Mouse (Mus musculus) embryonic facial prominence, embryonic 10.5 days (tissue): Measurements from ENCODE around the gene Dpp6. TPM values are rescaled to one million over a fixed set of nuclear protein-coding genes. Genes with fewer than 3 reads are reported as not detected.

Source experiments
- DNase-seq: peaks from one replicate; pipeline ENCODE4 v3.0.0-alpha.2; 2017; ENCODE audit warnings: low spot score
- H3K27ac ChIP-seq: fragments of 300-500 bp; sonication (generic); replicated peaks from 2 replicates; pipeline ENCODE4 v1.5.1; 2016; ENCODE audit warnings: mild to moderate bottlenecking
- H3K27me3 ChIP-seq: fragments of 300-500 bp; sonication (generic); replicated peaks from 2 replicates; pipeline ENCODE4 v1.6.1; 2016; ENCODE audit warnings: low read depth, mild to moderate bottlenecking; ENCODE audit not compliant: poor library complexity, severe bottlenecking
- H3K36me3 ChIP-seq: fragments of 300-500 bp; sonication (generic); replicated peaks from 2 replicates; pipeline ENCODE4 v1.6.1; 2016; ENCODE audit warnings: mild to moderate bottlenecking, moderate library complexity
- H3K4me1 ChIP-seq: fragments of 300-500 bp; sonication (generic); 2 replicates; pipeline ENCODE4 v1.6.1; 2016
- H3K4me3 ChIP-seq: fragments of 300-500 bp; sonication (generic); 2 replicates; pipeline ENCODE4 v1.5.1; 2016; ENCODE audit warnings: mild to moderate bottlenecking, moderate library complexity
- H3K9me3 ChIP-seq: fragments of 300-500 bp; sonication (generic); 2 replicates; pipeline ENCODE4 v1.6.1; 2016; ENCODE audit warnings: mild to moderate bottlenecking
- WGBS: fragments of 180-500 bp; shearing (Covaris S2); methylation state at CpG from one replicate; pipeline ENCODE4 v1.1.7; 2016; 5-methylcytosine and 5-hydroxymethylcytosine counted together
- polyA plus RNA-seq: library from polyadenylated mRNA; unstranded; fragments of >200 nt; fragmentation: Nextera tagmentation; extraction: Ambion mirVana; gene quantifications from 2 replicates; pipeline ENCODE4 v1.2.1, GENCODE M21; 2016

The Dpp6 gene
- polyA plus RNA-seq, 1 experiment from 2014 or later = 2.4 TPM

DNA sequence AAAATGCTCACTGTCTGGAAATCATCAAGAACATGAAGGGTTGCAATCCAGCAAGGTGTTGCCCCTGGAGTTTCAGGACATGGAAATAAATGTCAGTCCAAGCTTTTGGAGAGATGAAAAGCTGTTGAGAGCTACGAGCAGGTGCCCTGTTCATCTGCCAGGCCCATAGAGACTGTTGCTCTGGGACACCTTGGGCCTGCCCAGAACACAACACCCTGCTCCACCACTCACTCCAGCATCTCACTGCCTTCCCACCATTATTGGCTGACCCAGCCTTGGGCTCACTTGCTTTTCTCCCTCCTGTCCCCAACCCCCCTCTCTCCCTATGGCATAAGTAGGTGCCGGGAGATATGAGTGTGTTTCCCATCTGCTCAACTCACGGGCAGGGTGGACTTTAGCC, 162.8 kb downstream of the Dpp6 start:
- Histone ChIP-seq H3K27ac (no peak overlapping the region), H3K4me1 (peaks cover 1% of the 10 kb centered on the region; the same call in 1 of the 2 replicates), H3K9me3 (no peaks in the 10 kb centered on the region), H3K36me3 (no peaks in the 10 kb centered on the region), H3K4me3 (no peak overlapping the region), H3K27me3 (no peaks in the 10 kb centered on the region)
- DNase-seq = no peak
- WGBS = 84% methylated on average over 3 of the region's 3 CpGs

DNA sequence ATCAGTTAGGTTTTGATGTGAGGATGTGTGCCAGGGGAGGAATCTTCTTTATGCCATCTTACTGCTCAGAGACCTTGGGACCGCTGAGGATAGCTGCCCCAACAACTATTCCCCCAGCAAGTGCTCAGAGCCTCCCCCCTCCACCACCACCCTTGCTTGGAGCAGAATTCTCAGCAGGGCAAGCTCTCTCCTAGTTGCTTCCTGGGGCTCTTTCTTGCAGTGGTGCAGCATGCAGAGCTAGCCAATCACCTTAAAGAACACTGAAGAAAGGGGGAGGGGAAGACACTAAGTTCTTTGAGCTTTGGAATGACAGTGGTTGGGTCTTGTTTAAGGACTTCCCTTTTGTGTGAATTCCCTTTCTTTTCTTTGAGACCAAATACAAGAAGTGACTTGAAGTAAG, 168.1 kb downstream of the Dpp6 start:
- WGBS = 10% methylated on average over 1 of the region's 1 CpGs
- H3K36me3 ChIP-seq = no peaks in the 10 kb centered on the region
- H3K4me1 ChIP-seq = peaks cover 8% of the 10 kb centered on the region
- H3K27me3 ChIP-seq = no peaks in the 10 kb centered on the region
- no peak for DNase-seq
- H3K27ac ChIP-seq = no peak overlapping the region
- H3K9me3 ChIP-seq = no peaks in the 10 kb centered on the region
- H3K4me3 ChIP-seq = no peak overlapping the region

DNA sequence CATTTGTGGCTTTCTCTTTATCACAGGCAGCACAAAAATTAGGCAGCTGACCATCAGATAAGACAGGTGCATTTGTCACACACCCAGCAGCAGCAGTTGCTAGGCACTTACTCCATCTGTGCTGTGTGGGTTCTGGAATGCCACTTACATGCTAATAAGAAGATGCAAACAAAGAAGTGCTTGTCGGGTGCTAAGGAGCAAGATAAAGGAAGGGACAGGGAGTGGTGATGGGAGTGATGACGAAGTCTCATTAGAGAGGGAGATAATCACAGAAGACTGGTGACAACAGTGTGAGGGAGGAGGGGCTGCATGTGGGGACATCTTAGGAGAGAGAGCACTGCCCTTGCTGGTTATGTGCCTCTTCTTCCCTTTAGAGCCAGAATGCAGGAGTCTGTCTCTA, 174.6 kb downstream of the Dpp6 start:
- no peaks in the 10 kb centered on the region for H3K27me3 ChIP-seq
- H3K4me1 ChIP-seq = peaks cover 6% of the 10 kb centered on the region
- WGBS = 24% methylated on average over 2 of the region's 2 CpGs
- H3K4me3 ChIP-seq = no peak overlapping the region
- no peaks in the 10 kb centered on the region for H3K9me3 ChIP-seq
- DNase-seq = peak; percentile 8
- H3K27ac ChIP-seq = no peak overlapping the region
- no peaks in the 10 kb centered on the region for H3K36me3 ChIP-seq

DNA sequence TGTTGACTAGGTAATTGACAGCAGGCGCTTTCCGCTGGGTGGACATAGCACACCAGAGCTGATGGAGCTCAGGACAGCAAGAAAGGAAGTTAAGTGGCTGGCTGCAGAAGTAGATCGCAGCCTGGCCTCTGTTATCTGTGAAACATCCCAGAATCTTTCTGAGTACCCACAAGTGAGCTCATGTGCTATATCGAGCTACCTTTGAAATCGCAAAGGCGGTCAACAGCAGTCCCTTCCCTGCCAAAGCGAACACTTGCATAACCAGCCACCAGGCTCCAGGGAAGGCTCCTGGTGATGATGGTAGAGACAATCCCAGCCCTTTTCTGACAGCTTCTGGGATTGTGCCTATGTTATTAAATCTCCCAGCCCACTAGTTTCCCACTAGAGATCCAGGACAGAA, 186.5 kb downstream of the Dpp6 start:
- DNase-seq = no peak
- Histone ChIP-seq H3K4me3 (no peak overlapping the region), H3K27ac (no peak overlapping the region), H3K27me3 (no peaks in the 10 kb centered on the region), H3K9me3 (no peaks in the 10 kb centered on the region), H3K36me3 (no peaks in the 10 kb centered on the region), H3K4me1 (no peaks in the 10 kb centered on the region)
- whole genome bisulfite sequencing = 93% methylated on average over 7 of the region's 7 CpGs

DNA sequence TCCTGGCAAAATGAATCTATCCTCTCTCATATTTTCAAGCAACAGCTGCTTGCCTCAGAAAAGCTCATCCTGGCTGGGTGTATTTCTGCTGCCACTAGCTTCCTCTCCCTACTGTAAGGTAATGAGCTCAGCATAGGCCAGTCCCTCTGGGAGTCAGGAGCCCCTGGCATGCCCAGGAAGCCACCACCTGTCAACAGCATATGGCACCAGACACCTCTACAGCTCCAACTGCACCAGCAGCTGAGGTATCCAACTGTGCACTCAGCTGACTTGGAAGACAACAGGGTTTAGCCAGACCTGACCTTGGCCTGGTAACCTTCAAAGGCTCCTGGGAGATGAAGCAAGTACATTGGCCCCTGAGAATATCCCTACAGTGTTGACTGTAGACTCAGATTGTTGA, 192.2 kb downstream of the Dpp6 start:
- no peak overlapping the region for H3K4me3 ChIP-seq
- no peak overlapping the region for H3K27ac ChIP-seq
- no peaks in the 10 kb centered on the region for H3K4me1 ChIP-seq
- H3K27me3 ChIP-seq = no peaks in the 10 kb centered on the region
- no peak for DNase-seq
- H3K9me3 ChIP-seq = no peaks in the 10 kb centered on the region
- H3K36me3 ChIP-seq = no peaks in the 10 kb centered on the region

DNA sequence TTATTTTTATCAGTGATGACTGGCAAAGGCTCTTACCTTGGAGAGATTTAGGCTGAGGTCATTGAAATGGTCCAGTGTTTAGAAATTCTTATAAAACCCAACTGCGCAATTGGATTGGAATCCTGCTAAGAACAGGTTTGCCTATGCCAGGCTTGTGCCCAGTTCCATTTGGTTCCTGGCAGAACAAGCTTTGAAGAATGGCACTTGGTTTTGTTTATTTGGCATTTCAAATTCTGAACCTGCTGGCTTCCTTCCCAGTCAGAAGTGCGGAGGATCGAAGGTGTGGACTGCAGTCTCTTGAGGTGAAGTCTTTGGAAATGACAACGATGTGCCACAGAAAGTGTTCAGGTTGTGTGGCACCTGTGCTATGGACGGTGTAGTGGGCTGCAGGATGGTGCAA, 193.6 kb downstream of the Dpp6 start:
- no peak for DNase-seq
- Histone ChIP-seq H3K4me1 (no peaks in the 10 kb centered on the region), H3K9me3 (no peaks in the 10 kb centered on the region), H3K27ac (no peak overlapping the region), H3K27me3 (no peaks in the 10 kb centered on the region), H3K36me3 (no peaks in the 10 kb centered on the region), H3K4me3 (no peak overlapping the region)
- WGBS = 93% methylated on average over 5 of the region's 5 CpGs

DNA sequence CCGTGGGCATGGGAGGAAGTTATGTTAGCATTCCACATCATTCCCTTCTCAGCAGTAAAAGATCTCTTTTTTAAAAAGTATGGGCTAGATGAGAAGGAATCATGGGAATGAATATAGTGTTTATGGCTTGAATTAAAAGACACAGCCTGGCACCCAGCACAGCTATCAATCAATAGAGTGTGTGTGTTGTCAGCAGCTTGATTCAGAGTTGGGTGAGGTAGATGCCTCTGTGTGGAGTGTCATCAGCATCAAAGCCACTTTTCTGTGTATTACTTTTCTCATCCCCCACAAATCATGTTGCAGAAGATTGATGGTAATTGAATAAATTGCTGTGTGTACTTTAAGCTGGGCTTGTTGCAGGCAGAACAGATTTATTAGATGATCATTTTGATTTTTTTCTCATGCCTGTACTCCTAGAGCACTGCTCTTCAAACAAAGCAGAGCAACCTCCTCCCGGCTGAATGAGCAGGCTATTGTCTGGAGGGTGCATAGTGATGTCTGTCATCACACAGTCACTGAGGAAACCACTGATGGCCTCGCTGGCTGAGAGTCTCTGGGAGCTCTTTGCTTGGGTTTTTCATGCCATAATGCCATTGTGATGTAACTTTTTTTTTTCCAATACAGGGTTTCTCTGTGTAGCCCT, 201.4 kb downstream of the Dpp6 start:
- H3K27ac ChIP-seq = no peak overlapping the region
- H3K4me3 ChIP-seq = no peak overlapping the region
- H3K36me3 ChIP-seq = no peaks in the 10 kb centered on the region
- H3K27me3 ChIP-seq = no peaks in the 10 kb centered on the region
- DNase-seq = no peak
- no peaks in the 10 kb centered on the region for H3K4me1 ChIP-seq
- no peaks in the 10 kb centered on the region for H3K9me3 ChIP-seq
- 62% methylated on average over 3 of the region's 3 CpGs for WGBS

DNA sequence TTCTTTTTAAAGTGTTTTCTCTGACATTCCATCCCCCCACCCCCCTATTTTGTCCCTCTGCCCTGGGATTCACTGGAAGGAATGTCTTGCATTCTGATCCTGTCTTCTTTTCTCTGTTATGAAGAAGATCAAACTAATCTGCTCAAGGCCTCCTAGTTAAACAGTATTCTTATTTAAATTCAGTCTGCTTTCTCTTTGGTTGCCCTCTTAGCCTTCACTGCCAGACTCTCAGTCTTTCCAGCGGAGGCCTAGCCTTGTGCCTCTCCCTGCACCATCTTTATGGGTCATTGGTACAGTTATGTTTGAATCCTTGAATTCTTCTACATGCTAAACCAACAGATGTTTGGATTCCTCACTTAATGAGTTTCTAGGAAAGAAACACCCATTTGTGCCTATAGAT, 211.6 kb downstream of the Dpp6 start:
- no peaks in the 10 kb centered on the region for H3K4me1 ChIP-seq
- no peak overlapping the region for H3K4me3 ChIP-seq
- no peaks in the 10 kb centered on the region for H3K9me3 ChIP-seq
- H3K27me3 ChIP-seq = no peaks in the 10 kb centered on the region
- WGBS = 48% methylated on average over 1 of the region's 1 CpGs
- H3K27ac ChIP-seq = no peak overlapping the region
- no peak for DNase-seq
- no peaks in the 10 kb centered on the region for H3K36me3 ChIP-seq

DNA sequence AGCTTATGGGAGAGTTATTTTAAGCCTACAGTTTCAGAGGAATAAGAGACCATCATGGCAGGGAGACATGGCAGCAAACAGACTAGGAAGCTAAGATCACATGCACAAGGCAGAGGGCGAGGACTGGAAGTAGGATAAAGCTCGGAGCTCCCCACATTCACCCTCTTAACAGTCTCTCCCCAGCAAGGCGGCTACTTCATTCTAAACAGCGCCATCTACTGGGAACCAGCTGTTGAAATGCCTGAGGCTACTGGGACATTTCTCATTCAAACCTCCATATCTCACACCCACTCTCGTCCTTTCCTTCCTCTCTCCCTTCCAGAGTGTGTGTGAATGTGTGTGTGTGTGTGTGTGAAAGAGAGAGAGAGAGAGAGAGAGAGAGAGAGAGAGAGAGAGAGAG, 212.8 kb downstream of the Dpp6 start:
- H3K27ac ChIP-seq = no peak overlapping the region
- 23% methylated on average over 5 of the region's 5 CpGs for WGBS
- H3K4me3 ChIP-seq = no peak overlapping the region
- H3K27me3 ChIP-seq = no peaks in the 10 kb centered on the region
- H3K4me1 ChIP-seq = no peaks in the 10 kb centered on the region
- H3K36me3 ChIP-seq = no peaks in the 10 kb centered on the region
- no peaks in the 10 kb centered on the region for H3K9me3 ChIP-seq
- DNase-seq = peak; percentile 27

DNA sequence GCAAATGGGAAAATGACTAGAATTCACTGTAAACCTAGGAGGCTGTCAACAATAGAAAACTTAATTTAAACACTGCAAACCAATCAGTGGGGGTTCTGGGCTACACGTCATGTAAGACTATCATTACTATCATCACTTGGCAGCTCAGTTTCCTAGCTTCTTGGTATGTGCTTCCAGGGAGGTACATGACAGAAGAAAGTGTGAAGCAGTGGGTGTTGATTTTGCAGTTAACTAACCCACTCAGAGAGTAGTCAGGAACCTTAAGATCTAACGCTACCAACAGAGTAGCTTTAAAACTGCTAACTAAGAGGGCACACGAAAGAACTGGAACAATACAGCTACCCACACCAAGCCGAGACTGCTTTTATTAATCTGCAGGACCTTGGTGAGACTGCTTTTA, 217.9 kb downstream of the Dpp6 start:
- Histone ChIP-seq H3K36me3 (no peaks in the 10 kb centered on the region), H3K4me1 (no peaks in the 10 kb centered on the region), H3K4me3 (no peak overlapping the region), H3K27ac (no peak overlapping the region), H3K9me3 (no peaks in the 10 kb centered on the region), H3K27me3 (no peaks in the 10 kb centered on the region)
- DNase-seq = no peak
- 70% methylated on average over 4 of the region's 4 CpGs for WGBS

DNA sequence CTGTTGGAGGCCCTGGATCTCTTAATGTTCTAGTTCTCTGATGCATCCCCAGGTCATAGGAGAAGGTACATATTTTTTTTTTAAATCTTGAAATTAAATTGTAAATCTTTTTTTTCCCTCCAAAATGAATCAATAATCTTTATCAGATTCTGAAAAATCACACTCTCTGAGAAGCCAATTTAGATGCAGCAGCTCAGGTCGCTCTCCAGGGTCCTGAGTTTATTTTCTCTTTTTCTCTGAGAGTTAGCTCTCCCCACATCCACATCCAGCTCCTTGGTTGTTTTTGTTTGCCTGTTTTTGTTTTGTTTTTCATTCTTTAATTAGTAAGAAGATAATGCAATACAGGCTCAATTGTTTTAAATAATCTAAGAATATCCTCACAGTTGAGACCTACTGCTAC, 218.3 kb downstream of the Dpp6 start:
- Histone ChIP-seq H3K9me3 (no peaks in the 10 kb centered on the region), H3K4me3 (no peak overlapping the region), H3K36me3 (no peaks in the 10 kb centered on the region), H3K27me3 (no peaks in the 10 kb centered on the region), H3K27ac (no peak overlapping the region), H3K4me1 (no peaks in the 10 kb centered on the region)
- 61% methylated on average over 1 of the region's 1 CpGs for WGBS
- DNase-seq = no peak

DNA sequence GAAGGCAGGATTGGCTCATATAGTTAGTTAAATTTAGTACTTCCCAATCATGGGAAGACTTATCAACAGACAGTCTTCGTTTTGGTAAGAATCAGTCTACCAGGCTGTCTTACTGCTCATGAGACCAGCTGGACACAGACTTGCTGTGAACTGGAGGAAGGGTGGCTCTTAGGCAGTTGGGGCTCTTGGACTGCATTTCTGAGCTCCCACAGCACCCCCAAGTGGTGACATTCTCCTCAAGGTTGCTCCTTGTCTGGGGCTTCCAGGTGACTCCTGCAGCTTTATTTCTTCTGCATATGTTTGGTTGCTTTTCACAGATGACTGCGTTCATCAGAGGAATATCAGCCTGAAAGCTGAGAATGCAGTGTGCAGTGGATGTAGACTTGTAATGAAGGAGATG, 218.9 kb downstream of the Dpp6 start:
- Histone ChIP-seq H3K9me3 (no peaks in the 10 kb centered on the region), H3K4me3 (no peak overlapping the region), H3K4me1 (no peaks in the 10 kb centered on the region), H3K27ac (no peak overlapping the region), H3K36me3 (no peaks in the 10 kb centered on the region), H3K27me3 (no peaks in the 10 kb centered on the region)
- WGBS = 30% methylated on average over 2 of the region's 2 CpGs
- DNase-seq = peak; percentile 21

DNA sequence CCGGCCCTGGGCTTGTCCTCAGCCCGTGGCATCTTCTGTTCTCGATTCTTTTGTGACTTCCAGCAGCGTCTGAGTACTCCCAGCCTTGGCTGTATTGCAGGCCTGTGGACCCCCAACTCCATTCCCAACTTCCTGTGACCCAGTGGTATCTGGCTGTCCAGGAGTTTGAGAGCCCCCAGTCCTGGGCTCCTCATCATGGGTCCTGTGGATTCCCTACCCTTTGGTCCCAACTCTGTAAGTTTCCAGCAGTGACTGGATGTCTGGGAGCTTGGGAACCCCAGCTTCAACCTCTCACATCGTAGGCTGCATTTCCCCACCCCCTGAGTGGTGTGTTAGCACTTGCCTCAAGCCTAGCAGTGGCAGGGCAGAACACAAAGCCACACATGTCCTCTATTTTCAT, 220.8 kb downstream of the Dpp6 start:
- no peaks in the 10 kb centered on the region for H3K36me3 ChIP-seq
- H3K4me3 ChIP-seq = no peak overlapping the region
- no peaks in the 10 kb centered on the region for H3K4me1 ChIP-seq
- no peaks in the 10 kb centered on the region for H3K9me3 ChIP-seq
- no peak for DNase-seq
- H3K27me3 ChIP-seq = no peaks in the 10 kb centered on the region
- no peak overlapping the region for H3K27ac ChIP-seq
- WGBS = 68% methylated on average over 5 of the region's 5 CpGs

DNA sequence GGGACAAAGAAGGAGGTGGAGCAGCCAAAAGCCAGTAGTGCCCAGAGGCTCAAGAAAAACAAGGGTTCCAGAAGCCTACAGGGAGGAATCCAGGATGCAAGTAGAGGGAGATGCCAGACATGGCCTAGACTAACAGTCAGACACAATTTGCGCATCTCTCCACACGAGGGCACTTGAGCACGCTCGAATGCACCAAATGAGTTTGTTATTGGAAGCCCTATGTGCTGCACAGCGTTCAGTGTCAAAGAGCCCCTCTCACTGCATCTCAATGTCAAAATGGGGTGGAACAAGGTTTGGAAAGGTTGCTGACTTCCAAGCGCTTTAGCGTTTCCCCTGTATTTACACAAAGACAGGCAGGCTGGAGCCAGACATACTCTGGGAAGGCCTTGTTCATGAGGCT, 231.2 kb downstream of the Dpp6 start:
- Histone ChIP-seq H3K27me3 (peaks cover 47% of the 10 kb centered on the region), H3K27ac (no peak overlapping the region), H3K4me1 (peaks cover 17% of the 10 kb centered on the region), H3K36me3 (no peaks in the 10 kb centered on the region), H3K4me3 (no peak overlapping the region), H3K9me3 (no peaks in the 10 kb centered on the region)
- DNase-seq = peak; percentile 40
- 19% methylated on average over 7 of the region's 7 CpGs for WGBS
